Mouse (Mus musculus): Measurements from ENCODE around the gene Rnpepl1.

DNA sequence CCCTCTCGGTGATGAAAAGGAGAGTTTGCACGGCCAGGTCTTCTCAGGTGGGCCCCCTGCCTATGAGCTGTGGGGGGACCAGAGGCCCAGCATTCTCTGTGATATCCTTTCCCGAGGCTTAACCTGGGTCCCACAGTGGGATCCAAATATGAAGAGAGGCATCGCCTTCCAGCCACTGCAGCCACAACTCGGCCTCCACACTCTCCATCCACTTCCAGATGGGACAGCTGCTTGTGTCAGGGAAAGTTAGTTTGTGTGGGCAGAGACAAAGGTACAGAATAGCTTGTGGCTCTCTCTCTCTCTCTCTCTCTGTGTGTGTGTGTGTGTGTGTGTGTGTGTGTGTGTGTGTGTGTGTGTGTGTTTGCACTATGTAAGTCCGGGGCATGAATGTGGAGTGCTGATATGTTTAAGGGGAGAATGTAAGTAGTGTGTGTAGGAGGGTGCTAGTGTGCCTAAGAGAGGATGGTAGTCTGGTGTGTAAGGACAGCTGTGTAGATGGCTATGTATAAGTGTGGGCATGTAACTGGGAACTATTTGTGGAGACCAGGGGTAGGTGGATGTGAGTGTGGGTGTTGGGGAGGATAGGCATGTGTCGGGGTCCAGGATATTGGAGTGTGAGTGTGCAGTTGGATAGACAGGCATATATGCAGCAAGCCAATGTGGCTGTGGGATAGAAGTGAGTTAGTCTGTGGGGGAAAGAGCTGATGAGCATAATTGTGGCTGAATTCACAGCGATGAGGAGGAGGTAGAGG, 35.0 kb upstream of the Rnpepl1 start:
- no peak for TF ChIP-seq CTCF (IDR thresholded peaks at IDR 0.05; ENCODE audit: borderline replicate concordance, insufficient read depth, low read length)
- TF ChIP-seq POLR2A (IDR thresholded peaks at IDR 0.05; ENCODE audit: low read depth, low read length): no peak
